Mouse (Mus musculus): Measurements from ENCODE around the gene Commd2. TPM values are rescaled to one million over a fixed set of nuclear protein-coding genes. Genes with fewer than 3 reads are reported as not detected.
A peak's percentile ranks its signal among the peaks of the same experiment; 100 is the strongest.

The Commd2 gene
- 25.9 and 28.9 TPM in 2 replicates for polyA plus RNA-seq (2012; rRNA removed)

DNA sequence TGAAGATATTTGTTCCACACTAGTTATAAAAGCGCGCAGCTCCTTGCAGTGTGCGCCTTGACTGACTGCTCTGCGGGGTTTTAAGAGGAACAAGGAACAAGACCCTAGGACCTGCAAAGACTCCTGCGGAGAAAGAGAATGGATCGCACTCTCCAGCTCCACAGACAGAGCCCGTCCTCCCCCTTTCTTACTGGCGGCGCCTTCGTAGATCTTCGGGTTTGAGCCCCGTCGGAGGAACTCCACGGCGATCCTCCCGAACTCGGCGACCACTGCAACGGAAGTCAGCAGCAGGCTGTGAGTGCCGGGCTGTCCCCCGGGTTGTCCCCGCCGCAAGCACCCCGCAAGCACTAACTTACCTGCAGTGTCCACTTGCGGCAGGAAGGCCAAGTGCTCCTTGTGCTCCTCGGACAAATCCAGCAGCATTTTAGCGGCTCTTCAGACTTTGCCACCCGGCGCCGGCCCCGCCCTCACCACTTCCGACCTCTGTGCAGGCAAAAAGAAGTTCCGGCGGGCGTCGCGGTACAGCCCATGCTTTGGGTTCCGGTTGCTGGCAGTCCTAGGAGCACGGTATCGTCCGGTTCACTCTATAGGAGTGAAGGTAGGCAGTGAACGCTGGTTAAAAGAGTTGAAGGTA lies at the start of gene Commd2:
Gene Commd2, minus strand, starts transcription at position 485 of the 634 bp plus-strand sequence.
- Histone ChIP-seq H3K4me1 (ENCODE audit: control insufficient read depth, insufficient read depth, low read length) (no peaks in the 10 kb centered on the region), H3K4me3 (replicated peaks; ENCODE audit: insufficient read depth, low read depth, low read length) (peak within 1 kb of the TSS; percentile 80), H3K27ac (ENCODE audit: insufficient read depth, low read length) (peak within 1 kb of the TSS; percentile 23; the same call in 1 of the 2 replicates), H3K27me3 (ENCODE audit: control insufficient read depth, insufficient read depth, low read length) (no peaks in the 10 kb centered on the region)
- under 1% methylated on average over 42 of the region's 42 CpGs for WGBS
- TF ChIP-seq CTCF (IDR thresholded peaks at IDR 0.05; ENCODE audit: borderline replicate concordance, insufficient read depth, low read depth, low read length) (no peak), POLR2A (IDR thresholded peaks at IDR 0.05; ENCODE audit: borderline replicate concordance, insufficient read depth, low read length) (peak; percentile 62; the same call in 1 of the 2 replicates)
- peak; percentile 88 to 96 for DNase-seq

DNA sequence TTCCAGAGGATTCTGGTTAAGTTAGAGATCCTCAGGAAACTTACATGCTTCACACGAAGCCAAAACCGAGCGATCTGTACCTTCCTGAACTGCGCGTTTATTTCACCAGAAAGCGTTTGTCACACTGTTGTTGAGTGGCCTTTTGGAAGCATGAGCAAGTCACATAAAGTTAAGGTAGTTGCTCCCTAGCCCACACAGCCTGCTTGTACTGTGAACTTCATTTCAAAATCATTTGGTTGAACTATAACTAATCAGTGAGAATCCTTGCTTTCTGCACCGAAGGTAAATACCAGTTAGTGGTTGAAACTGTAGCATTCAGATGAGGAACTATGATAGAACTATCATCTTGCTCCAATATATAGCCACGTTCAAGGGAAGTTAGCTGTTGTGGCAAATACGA lies 45.3 kb upstream of the Commd2 start:
- no peak for DNase-seq
- TF ChIP-seq POLR2A (IDR thresholded peaks at IDR 0.05; ENCODE audit: borderline replicate concordance, insufficient read depth, low read length): no peak
- no peak for TF ChIP-seq CTCF (IDR thresholded peaks at IDR 0.05; ENCODE audit: borderline replicate concordance, insufficient read depth, low read depth, low read length)
- 93% methylated on average over 9 of the region's 9 CpGs for WGBS
- no peaks in the 10 kb centered on the region; the same call in 1 of the 2 replicates for H3K27me3 ChIP-seq (ENCODE audit: control insufficient read depth, insufficient read depth, low read length)
- H3K4me1 ChIP-seq (ENCODE audit: control insufficient read depth, insufficient read depth, low read length): no peaks in the 10 kb centered on the region
- H3K27ac ChIP-seq (ENCODE audit: insufficient read depth, low read length): no peak overlapping the region
- H3K4me3 ChIP-seq (replicated peaks; ENCODE audit: insufficient read depth, low read depth, low read length): no peak overlapping the region

DNA sequence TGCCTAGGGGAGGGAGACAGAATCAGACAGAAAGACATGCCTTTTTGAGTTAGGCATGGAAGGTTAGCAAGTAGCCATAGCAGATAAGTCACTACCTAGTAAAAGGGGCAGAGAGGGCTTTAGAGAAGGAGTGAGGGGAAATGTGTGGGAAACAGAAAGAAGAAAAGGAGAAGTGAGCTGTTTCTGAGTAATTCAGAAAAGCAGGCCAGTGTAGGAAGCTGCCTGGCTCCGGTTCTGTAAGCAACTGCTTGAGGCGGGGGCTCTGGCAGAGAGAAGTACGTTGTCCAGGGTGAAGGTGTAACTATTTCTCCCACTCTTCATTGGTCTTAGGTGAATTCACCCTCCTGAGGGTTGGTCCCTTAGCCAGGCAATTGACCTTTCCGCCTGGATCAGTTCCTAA lies 44.7 kb upstream of the Commd2 start:
- H3K4me1 ChIP-seq (ENCODE audit: control insufficient read depth, insufficient read depth, low read length): no peaks in the 10 kb centered on the region
- 82% methylated on average over 4 of the region's 4 CpGs for WGBS
- H3K27ac ChIP-seq (ENCODE audit: insufficient read depth, low read length): no peak overlapping the region
- TF ChIP-seq POLR2A (IDR thresholded peaks at IDR 0.05; ENCODE audit: borderline replicate concordance, insufficient read depth, low read length): no peak
- TF ChIP-seq CTCF (IDR thresholded peaks at IDR 0.05; ENCODE audit: borderline replicate concordance, insufficient read depth, low read depth, low read length): no peak
- no peak overlapping the region for H3K4me3 ChIP-seq (replicated peaks; ENCODE audit: insufficient read depth, low read depth, low read length)
- no peak for DNase-seq
- no peaks in the 10 kb centered on the region; the same call in 1 of the 2 replicates for H3K27me3 ChIP-seq (ENCODE audit: control insufficient read depth, insufficient read depth, low read length)

DNA sequence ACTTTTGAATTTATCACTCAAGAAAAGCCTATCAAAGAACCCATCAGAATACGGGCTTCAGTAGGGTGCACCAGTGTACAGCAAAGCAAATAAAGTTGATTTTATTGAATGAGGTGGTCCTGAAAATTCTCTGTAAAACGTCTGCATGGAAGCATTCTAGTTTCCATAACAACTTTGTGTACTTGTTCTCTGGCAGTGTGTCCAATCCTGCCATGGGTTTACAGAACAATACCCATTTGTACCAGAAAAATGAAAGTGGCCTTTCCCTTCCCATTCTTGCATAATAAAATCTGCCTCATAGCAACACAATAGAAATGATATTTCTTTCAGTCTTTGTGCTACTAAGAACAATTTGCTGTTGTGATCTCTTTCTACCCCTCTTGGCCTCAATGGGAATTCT lies 41.2 kb upstream of the Commd2 start, which contains the start of gene Ankub1:
Gene Ankub1, minus strand, starts transcription at position 81 of the 400 bp plus-strand sequence.
- Histone ChIP-seq H3K4me3 (replicated peaks; ENCODE audit: insufficient read depth, low read depth, low read length) (no peak within 1 kb of the TSS), H3K4me1 (ENCODE audit: control insufficient read depth, insufficient read depth, low read length) (no peaks in the 10 kb centered on the region), H3K27ac (ENCODE audit: insufficient read depth, low read length) (no peak within 1 kb of the TSS; the same call in 1 of the 2 replicates), H3K27me3 (ENCODE audit: control insufficient read depth, insufficient read depth, low read length) (no peaks in the 10 kb centered on the region; the same call in 1 of the 2 replicates)
- DNase-seq: peak in 1 of 2 experiments; percentile 6
- TF ChIP-seq POLR2A (IDR thresholded peaks at IDR 0.05; ENCODE audit: borderline replicate concordance, insufficient read depth, low read length): no peak
- no peak for TF ChIP-seq CTCF (IDR thresholded peaks at IDR 0.05; ENCODE audit: borderline replicate concordance, insufficient read depth, low read depth, low read length)
- WGBS: 14% methylated on average over 2 of the region's 2 CpGs

DNA sequence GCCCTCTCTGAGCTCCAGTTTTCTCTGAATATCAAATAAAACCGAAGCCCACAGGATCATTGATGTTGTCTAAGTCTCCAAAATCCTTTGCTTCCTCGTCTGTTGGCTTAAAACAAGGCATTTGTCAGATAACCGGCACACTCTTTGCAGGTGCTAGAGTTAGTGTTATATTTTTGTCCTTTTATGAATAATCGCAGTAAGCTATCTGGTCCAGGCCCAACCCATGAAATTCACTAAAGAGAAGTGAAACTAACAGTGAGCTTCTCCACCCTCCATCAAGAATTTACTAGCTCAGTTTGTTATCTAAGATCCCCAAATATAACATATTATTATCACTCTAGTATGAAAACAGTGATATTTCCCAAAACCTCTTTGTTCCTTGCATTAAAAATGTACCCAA lies 40.3 kb upstream of the Commd2 start:
- DNase-seq: no peak
- no peak overlapping the region for H3K27ac ChIP-seq (ENCODE audit: insufficient read depth, low read length)
- TF ChIP-seq CTCF (IDR thresholded peaks at IDR 0.05; ENCODE audit: borderline replicate concordance, insufficient read depth, low read depth, low read length): no peak
- H3K27me3 ChIP-seq (ENCODE audit: control insufficient read depth, insufficient read depth, low read length): no peaks in the 10 kb centered on the region; the same call in 1 of the 2 replicates
- WGBS: 80% methylated on average over 4 of the region's 4 CpGs
- H3K4me1 ChIP-seq (ENCODE audit: control insufficient read depth, insufficient read depth, low read length): no peaks in the 10 kb centered on the region
- H3K4me3 ChIP-seq (replicated peaks; ENCODE audit: insufficient read depth, low read depth, low read length): no peak overlapping the region

DNA sequence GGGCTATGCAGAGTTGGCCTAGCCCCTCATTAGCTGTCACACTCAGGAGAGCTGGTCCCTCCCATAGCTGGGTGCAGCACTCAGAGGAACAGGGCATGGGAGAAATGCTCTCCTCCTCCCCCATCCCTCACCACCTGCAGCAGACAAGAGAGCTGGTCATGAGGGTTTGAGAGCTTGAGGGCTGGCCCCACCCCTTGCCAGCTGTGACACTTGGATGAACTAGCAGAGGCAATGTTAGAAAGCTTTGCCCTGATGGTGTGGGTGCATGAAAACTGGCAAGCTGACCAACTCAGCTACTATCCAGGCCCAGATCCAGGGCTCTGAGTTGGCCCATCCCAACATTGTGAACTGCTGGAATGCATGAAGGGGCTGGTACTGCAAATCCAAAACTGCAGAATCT lies 26.3 kb upstream of the Commd2 start:
- DNase-seq: peak in 1 of 2 experiments; percentile 16
- no peaks in the 10 kb centered on the region for H3K27me3 ChIP-seq (ENCODE audit: control insufficient read depth, insufficient read depth, low read length)

DNA sequence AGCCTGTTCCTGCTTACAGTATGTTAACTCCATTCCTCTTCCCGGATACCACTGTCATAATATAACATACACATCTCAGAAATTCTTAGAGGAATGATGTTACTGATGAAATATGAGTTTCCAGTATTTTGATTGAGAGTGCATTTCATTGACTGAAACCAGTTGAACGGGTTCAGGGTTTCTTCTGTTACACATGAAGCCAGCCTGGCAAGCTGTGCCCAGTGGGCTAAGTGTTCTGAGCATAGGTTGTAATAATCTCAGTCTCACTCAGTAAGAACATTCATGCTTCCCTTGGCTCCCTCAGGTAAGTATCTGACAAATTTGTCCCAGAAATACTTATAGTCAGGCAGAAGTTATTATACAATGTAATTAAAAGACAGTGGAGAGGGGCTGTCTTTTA lies 22.6 kb upstream of the Commd2 start:
- no peak for TF ChIP-seq CTCF (IDR thresholded peaks at IDR 0.05; ENCODE audit: borderline replicate concordance, insufficient read depth, low read depth, low read length)
- no peak for TF ChIP-seq POLR2A (IDR thresholded peaks at IDR 0.05; ENCODE audit: borderline replicate concordance, insufficient read depth, low read length)
- no peak for DNase-seq
- WGBS: 88% methylated on average over 2 of the region's 2 CpGs
- H3K27me3 ChIP-seq (ENCODE audit: control insufficient read depth, insufficient read depth, low read length): no peaks in the 10 kb centered on the region
- H3K27ac ChIP-seq (ENCODE audit: insufficient read depth, low read length): no peak overlapping the region
- H3K4me1 ChIP-seq (ENCODE audit: control insufficient read depth, insufficient read depth, low read length): no peaks in the 10 kb centered on the region
- no peak overlapping the region for H3K4me3 ChIP-seq (replicated peaks; ENCODE audit: insufficient read depth, low read depth, low read length)

More for the DNA sequence above, 26.3 kb upstream of the Commd2 start:
- no peak for TF ChIP-seq POLR2A (IDR thresholded peaks at IDR 0.05; ENCODE audit: borderline replicate concordance, insufficient read depth, low read length)
- no peak overlapping the region for H3K27ac ChIP-seq (ENCODE audit: insufficient read depth, low read length)
- no peak overlapping the region for H3K4me3 ChIP-seq (replicated peaks; ENCODE audit: insufficient read depth, low read depth, low read length)
- no peaks in the 10 kb centered on the region for H3K4me1 ChIP-seq (ENCODE audit: control insufficient read depth, insufficient read depth, low read length)

DNA sequence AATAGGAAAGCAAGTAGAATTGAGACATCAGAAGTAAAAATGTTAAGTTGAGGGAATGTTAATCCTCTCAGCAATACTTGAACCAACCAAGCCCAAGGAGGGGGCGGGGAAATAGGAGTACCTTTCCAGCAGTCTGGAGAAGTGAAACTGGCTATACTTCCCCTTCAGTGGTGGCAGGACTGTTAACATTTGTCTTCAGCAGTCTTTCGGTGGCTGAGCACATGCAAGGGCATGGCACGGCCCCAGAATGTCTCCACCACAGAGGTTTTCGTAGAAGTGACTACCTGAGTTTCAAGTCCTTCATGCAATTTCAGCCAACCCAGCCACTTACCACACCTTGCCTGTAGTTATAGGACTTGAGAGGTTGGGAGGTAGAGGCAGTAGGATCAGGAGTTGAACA lies 22.1 kb upstream of the Commd2 start:
- Histone ChIP-seq H3K4me3 (replicated peaks; ENCODE audit: insufficient read depth, low read depth, low read length) (no peak overlapping the region), H3K27ac (ENCODE audit: insufficient read depth, low read length) (no peak overlapping the region), H3K4me1 (ENCODE audit: control insufficient read depth, insufficient read depth, low read length) (no peaks in the 10 kb centered on the region), H3K27me3 (ENCODE audit: control insufficient read depth, insufficient read depth, low read length) (no peaks in the 10 kb centered on the region)
- TF ChIP-seq CTCF (IDR thresholded peaks at IDR 0.05; ENCODE audit: borderline replicate concordance, insufficient read depth, low read depth, low read length) (no peak), POLR2A (IDR thresholded peaks at IDR 0.05; ENCODE audit: borderline replicate concordance, insufficient read depth, low read length) (no peak)
- DNase-seq: no peak
- WGBS: 83% methylated on average over 4 of the region's 4 CpGs
